Mouse (Mus musculus) small intestine, adult 2 months (tissue): ENCODE data around the gene Ptchd1. TPM values are rescaled to one million over a fixed set of nuclear protein-coding genes. Genes with fewer than 3 reads are reported as not detected.

Source experiments
- H3K27ac ChIP-seq: fragments of 200-500 bp; 2 replicates; pipeline ENCODE4 v1.5.1; 2012; ENCODE audit warnings: low read depth, low read length, control low read depth, inconsistent platforms; ENCODE audit not compliant: insufficient read depth
- H3K27me3 ChIP-seq: fragments of 200-500 bp; 2 replicates; pipeline ENCODE4 v1.6.1; 2012; ENCODE audit warnings: mild to moderate bottlenecking, moderate library complexity, low read length, inconsistent platforms; ENCODE audit not compliant: control insufficient read depth, insufficient read depth
- H3K36me3 ChIP-seq: fragments of 200-500 bp; 2 replicates; pipeline ENCODE4 v1.6.1; 2012; ENCODE audit warnings: mild to moderate bottlenecking, low read length, control low read depth, inconsistent platforms; ENCODE audit not compliant: control insufficient read depth, insufficient read depth
- H3K4me1 ChIP-seq: fragments of 200-500 bp; 2 replicates; pipeline ENCODE4 v1.6.1; 2012; ENCODE audit warnings: low read length, inconsistent platforms, mixed read lengths; ENCODE audit not compliant: control insufficient read depth, insufficient read depth, insufficient read length
- H3K4me3 ChIP-seq: fragments of 200-500 bp; 2 replicates; pipeline ENCODE4 v1.5.1; 2012; ENCODE audit warnings: low read depth, mild to moderate bottlenecking, control low read depth, inconsistent platforms, low read length, moderate library complexity
- CTCF ChIP-seq: fragments of 200-500 bp; IDR thresholded peaks from 2 replicates; pipeline ENCODE4 v1.5.1; 2012; ENCODE audit warnings: low read depth, mild to moderate bottlenecking, control low read depth, inconsistent platforms, low read length, moderate library complexity, mixed read lengths; ENCODE audit not compliant: insufficient replicate concordance, insufficient read length; ENCODE audit errors: extremely low read depth
- POLR2A ChIP-seq: fragments of 200-500 bp; IDR thresholded peaks from 2 replicates; pipeline ENCODE4 v1.6.1; 2012; ENCODE audit warnings: low read depth, mild to moderate bottlenecking, control low read depth, inconsistent platforms, low read length, moderate library complexity
- polyA plus RNA-seq: library from polyadenylated mRNA; depleted of rRNA; stranded (reverse); fragments of >200 nt; gene quantifications from 2 replicates; pipeline ENCODE4 v1.2.3, GENCODE M21; 2012; rRNA removed

Gene Ptchd1
- polyA plus RNA-seq, 1 experiment = not detected

GRCm38 (mm10) chrX:155579791-155580190, 43.8 kb downstream of the Ptchd1 start:
- H3K36me3 ChIP-seq = no peaks in the 10 kb centered on the region
- TF ChIP-seq CTCF (no peak), POLR2A (no peak)
- H3K4me3 ChIP-seq = no peak overlapping the region

DNA sequence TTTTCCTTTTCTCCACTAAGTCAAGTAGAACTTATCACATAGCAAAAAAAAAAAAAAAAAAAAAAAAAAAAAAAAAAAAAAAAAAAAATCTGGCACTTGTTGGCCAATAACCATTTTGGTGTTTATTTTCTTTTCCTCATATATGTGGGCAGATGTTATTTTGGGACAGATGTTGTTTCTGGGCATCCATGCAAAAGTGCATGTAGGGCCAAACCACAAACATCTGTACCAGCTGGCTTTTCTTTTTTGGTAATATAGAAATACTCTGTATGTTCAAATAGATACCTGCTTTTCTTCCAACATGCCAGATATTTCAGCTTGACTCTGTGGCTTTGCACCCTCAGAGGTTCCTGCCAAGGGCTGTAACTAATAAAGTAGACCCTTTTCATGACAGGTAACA, 51.2 kb downstream of the Ptchd1 start:
- no peak overlapping the region for H3K4me3 ChIP-seq
- TF ChIP-seq CTCF = no peak
- TF ChIP-seq POLR2A = no peak
- no peak overlapping the region for H3K27ac ChIP-seq
- no peaks in the 10 kb centered on the region for H3K36me3 ChIP-seq
- no peaks in the 10 kb centered on the region for H3K27me3 ChIP-seq
- H3K4me1 ChIP-seq = no peaks in the 10 kb centered on the region

More at GRCm38 (mm10) chrX:155579791-155580190, 43.8 kb downstream of the Ptchd1 start:
- Histone ChIP-seq H3K27ac (no peak overlapping the region), H3K4me1 (no peaks in the 10 kb centered on the region), H3K27me3 (no peaks in the 10 kb centered on the region)

- Histone ChIP-seq H3K36me3 (no peaks in the 10 kb centered on the region), H3K27ac (no peak overlapping the region), H3K4me1 (no peaks in the 10 kb centered on the region), H3K4me3 (no peak overlapping the region), H3K27me3 (no peaks in the 10 kb centered on the region)
- no peak for TF ChIP-seq POLR2A
- no peak for TF ChIP-seq CTCF
Measured at GRCm38 (mm10) chrX:155543780-155544179, 79.8 kb downstream of the Ptchd1 start.

Other genes with a start within 250 kb of the Ptchd1 start
- gene Gm15155, start 927 bp upstream of the Ptchd1 start, polyA plus RNA-seq = not detected in 2 replicates